Mouse (Mus musculus) myocyte (in vitro differentiated cells): ENCODE results near the gene Ankrd31. TPM values are rescaled to one million over a fixed set of nuclear protein-coding genes. Genes with fewer than 3 reads are reported as not detected.

ENCODE experiments used
- H3K27me3 ChIP-seq: one replicate; pipeline ENCODE4 v1.6.1; 2011; ENCODE audit not compliant: control insufficient read depth, insufficient read depth, insufficient read length
- H3K36me3 ChIP-seq: one replicate; pipeline ENCODE4 v1.6.1; 2011; ENCODE audit not compliant: control insufficient read depth, insufficient read depth
- H3K4me2 ChIP-seq: one replicate; pipeline ENCODE4 v1.6.1; 2011; ENCODE audit warnings: low read depth, control low read depth
- H3K4me3 ChIP-seq: one replicate; pipeline ENCODE4 v1.5.1; 2011; ENCODE audit warnings: mild to moderate bottlenecking, control low read depth, moderate library complexity
- H3K79me2 ChIP-seq: one replicate; pipeline ENCODE4 v1.6.1; 2011; ENCODE audit not compliant: control insufficient read depth, insufficient read depth
- H3ac ChIP-seq: one replicate; pipeline ENCODE4 v1.6.1; 2011; ENCODE audit not compliant: control insufficient read depth, insufficient read length
- CEBPB ChIP-seq: IDR thresholded peaks from 2 replicates; pipeline ENCODE4 v1.6.1; 2011; ENCODE audit warnings: mild to moderate bottlenecking, moderate library complexity; ENCODE audit not compliant: poor library complexity, insufficient read depth, severe bottlenecking
- E2F4 ChIP-seq: IDR thresholded peaks from one replicate; pipeline ENCODE4 v1.6.1; 2011; ENCODE audit warnings: mild to moderate bottlenecking, control low read depth, moderate library complexity; ENCODE audit not compliant: insufficient read depth
- MAX ChIP-seq: IDR thresholded peaks from one replicate; pipeline ENCODE4 v1.6.1; 2011; ENCODE audit warnings: low read depth, mild to moderate bottlenecking, control low read depth
- MYOD1 ChIP-seq, 3 experiments: IDR thresholded peaks; one replicate each; pipeline ENCODE4 v1.6.1; 2011; ENCODE audit warnings: control low read depth in 2 of 3, low read depth in 2 of 3, mild to moderate bottlenecking in 2 of 3, moderate library complexity in 1 of 3; ENCODE audit not compliant: insufficient read length in 2 of 3, control insufficient read depth in 1 of 3
- MYOG ChIP-seq, 3 experiments: IDR thresholded peaks; one replicate each; pipeline ENCODE4 v1.6.1; 2011; ENCODE audit warnings: control low read depth in 2 of 3, low read depth in 2 of 3, mild to moderate bottlenecking in 2 of 3; ENCODE audit not compliant: insufficient read length in 2 of 3, control insufficient read depth in 1 of 3, insufficient read depth in 1 of 3
- POLR2A ChIP-seq: IDR thresholded peaks from one replicate; pipeline ENCODE4 v1.6.1; 2011; ENCODE audit warnings: low read depth, mild to moderate bottlenecking, control low read depth, moderate library complexity; ENCODE audit not compliant: insufficient read length
- POLR2AphosphoS2 ChIP-seq: IDR thresholded peaks from one replicate; pipeline ENCODE4 v1.6.1; 2011; ENCODE audit warnings: low read depth, control low read depth; ENCODE audit not compliant: insufficient read length
- REST ChIP-seq: IDR thresholded peaks from one replicate; pipeline ENCODE4 v1.6.1; 2011; ENCODE audit warnings: mild to moderate bottlenecking, control low read depth, moderate library complexity; ENCODE audit not compliant: insufficient read depth, insufficient read length
- SRF ChIP-seq: IDR thresholded peaks from one replicate; pipeline ENCODE4 v1.6.1; 2011; ENCODE audit warnings: low read depth; ENCODE audit not compliant: control insufficient read depth, insufficient read length
- TCF12 ChIP-seq: IDR thresholded peaks from one replicate; pipeline ENCODE4 v1.6.1; 2011; ENCODE audit warnings: mild to moderate bottlenecking, control low read depth; ENCODE audit not compliant: poor library complexity, insufficient read depth, severe bottlenecking
- TCF3 ChIP-seq: IDR thresholded peaks from one replicate; pipeline ENCODE4 v1.6.1; 2011; ENCODE audit warnings: low read depth, control low read depth; ENCODE audit not compliant: insufficient read length
- USF1 ChIP-seq: IDR thresholded peaks from one replicate; pipeline ENCODE4 v1.6.1; 2011; ENCODE audit warnings: low read depth, mild to moderate bottlenecking, control low read depth, moderate library complexity
- polyA plus RNA-seq: library from polyadenylated mRNA; unstranded; fragments of >200 nt; fragmentation: generic; extraction: Trizol; gene quantifications from one replicate; pipeline ENCODE4 v1.2.1, GENCODE M21; 2012; ENCODE audit warnings: missing spikeins

Ankrd31 gene
- polyA plus RNA-seq, 1 experiment: not detected

- Histone ChIP-seq H3K27me3 (no peaks in the 10 kb centered on the region), H3K4me3 (no peak overlapping the region), H3ac (no peak overlapping the region), H3K4me2 (no peak overlapping the region), H3K36me3 (no peaks in the 10 kb centered on the region), H3K79me2 (no peaks in the 10 kb centered on the region)
- TF ChIP-seq MAX: no peak
- no peak for TF ChIP-seq E2F4
- TF ChIP-seq MYOD1 (IDR thresholded peaks at IDR 0.05; ENCODE audit: control insufficient read depth in 1 of 3, insufficient read length in 2 of 3, low read depth in 2 of 3): no peak
- TF ChIP-seq POLR2A: no peak
- no peak for TF ChIP-seq SRF
- no peak for TF ChIP-seq CEBPB
- no peak for TF ChIP-seq TCF12
- TF ChIP-seq USF1: no peak
- no peak for TF ChIP-seq MYOG (IDR thresholded peaks at IDR 0.05; ENCODE audit: control insufficient read depth in 1 of 3, insufficient read depth in 1 of 3, insufficient read length in 2 of 3, low read depth in 2 of 3)
- TF ChIP-seq POLR2AphosphoS2: no peak
- no peak for TF ChIP-seq REST
- TF ChIP-seq TCF3: no peak
These were observed 122.7 kb downstream of the Ankrd31 start for GRCm38 (mm10) chr13:96870742-96871141.

- no peaks in the 10 kb centered on the region for H3K79me2 ChIP-seq
- no peak for TF ChIP-seq E2F4
- TF ChIP-seq MYOG (IDR thresholded peaks at IDR 0.05; ENCODE audit: control insufficient read depth in 1 of 3, insufficient read depth in 1 of 3, insufficient read length in 2 of 3, low read depth in 2 of 3): no peak
- no peak for TF ChIP-seq MAX
- no peak for TF ChIP-seq MYOD1 (IDR thresholded peaks at IDR 0.05; ENCODE audit: control insufficient read depth in 1 of 3, insufficient read length in 2 of 3, low read depth in 2 of 3)
- no peak for TF ChIP-seq TCF12
- no peaks in the 10 kb centered on the region for H3K36me3 ChIP-seq
- H3K27me3 ChIP-seq: no peaks in the 10 kb centered on the region
- no peak overlapping the region for H3K4me3 ChIP-seq
- H3ac ChIP-seq: no peak overlapping the region
- H3K4me2 ChIP-seq: no peak overlapping the region
These were observed 126.0 kb downstream of the Ankrd31 start for GRCm38 (mm10) chr13:96874071-96874470.

DNA sequence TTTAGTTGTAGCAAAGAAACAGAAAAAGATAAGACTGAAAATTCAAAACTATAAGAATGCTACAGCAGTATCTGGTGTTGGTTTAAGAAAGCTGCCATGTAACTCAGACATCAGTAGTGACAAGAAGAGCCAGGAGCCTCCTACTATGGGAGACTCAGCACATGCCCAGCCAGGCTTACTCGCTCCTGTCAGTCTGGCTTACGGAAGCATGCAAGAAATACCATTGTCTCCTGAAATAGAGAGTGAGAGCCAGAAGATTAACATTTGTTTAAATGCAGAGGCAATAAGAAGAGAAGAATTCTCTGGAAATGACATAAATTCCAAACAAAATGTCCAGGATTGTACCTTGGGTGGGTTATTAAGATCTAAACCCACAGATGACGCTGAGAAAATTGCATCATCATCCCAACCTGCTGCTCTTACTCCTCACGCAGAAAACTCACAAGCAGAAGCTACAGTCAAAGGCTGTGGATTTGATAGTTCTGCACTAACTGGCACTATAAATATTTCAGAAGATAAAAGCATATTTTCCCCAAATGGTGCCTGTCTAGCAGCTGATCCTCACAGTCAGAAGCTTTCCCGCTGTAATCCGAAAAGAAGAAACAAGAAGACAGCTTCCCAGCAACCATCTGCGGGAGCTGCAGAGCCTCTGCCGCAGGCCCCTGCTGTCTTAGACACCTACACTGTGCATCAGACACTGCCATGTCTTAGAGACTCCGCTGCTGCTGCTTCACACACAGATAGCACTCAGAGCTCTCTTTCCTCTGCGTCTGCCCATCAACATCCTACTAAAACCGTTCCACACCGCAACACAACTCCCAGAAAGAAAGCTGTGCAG is 130.4 kb downstream of the Ankrd31 start:
- H3K4me3 ChIP-seq: no peak overlapping the region
- TF ChIP-seq POLR2A (no peak), TCF12 (no peak)
- no peak overlapping the region for H3K4me2 ChIP-seq
- no peaks in the 10 kb centered on the region for H3K79me2 ChIP-seq
- no peaks in the 10 kb centered on the region for H3K36me3 ChIP-seq
- H3ac ChIP-seq: no peak overlapping the region
- H3K27me3 ChIP-seq: no peaks in the 10 kb centered on the region

DNA sequence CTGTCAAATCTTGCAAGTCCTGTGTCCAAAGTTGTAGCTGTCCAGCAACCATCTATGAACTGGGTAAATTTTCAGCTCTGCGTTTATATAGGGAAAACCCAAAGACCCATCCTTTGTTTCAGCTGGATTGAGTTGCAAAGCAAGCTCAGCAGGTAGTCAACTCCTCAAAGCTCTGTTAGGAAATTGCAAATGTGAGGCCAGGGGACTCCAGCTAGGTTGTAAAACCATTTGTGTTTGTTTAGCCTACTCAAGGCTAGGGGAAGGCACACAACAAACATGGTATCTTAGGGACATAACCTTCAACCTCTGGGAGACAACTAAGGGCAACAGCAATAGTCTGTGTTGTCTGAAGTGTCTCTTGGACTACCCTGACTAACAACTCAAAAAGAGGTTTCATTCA is 136.5 kb downstream of the Ankrd31 start:
- no peak for TF ChIP-seq E2F4
- TF ChIP-seq TCF3: no peak
- TF ChIP-seq MYOG (IDR thresholded peaks at IDR 0.05; ENCODE audit: control insufficient read depth in 1 of 3, insufficient read depth in 1 of 3, insufficient read length in 2 of 3, low read depth in 2 of 3): no peak
- no peak for TF ChIP-seq MAX
- TF ChIP-seq REST: no peak
- no peak for TF ChIP-seq POLR2AphosphoS2
- no peak for TF ChIP-seq TCF12
- TF ChIP-seq USF1: no peak
- no peak for TF ChIP-seq SRF
- TF ChIP-seq POLR2A: no peak
- TF ChIP-seq MYOD1 (IDR thresholded peaks at IDR 0.05; ENCODE audit: control insufficient read depth in 1 of 3, insufficient read length in 2 of 3, low read depth in 2 of 3): no peak
- TF ChIP-seq CEBPB: no peak
- no peak overlapping the region for H3ac ChIP-seq
- no peak overlapping the region for H3K4me2 ChIP-seq
- no peaks in the 10 kb centered on the region for H3K36me3 ChIP-seq
- H3K79me2 ChIP-seq: no peaks in the 10 kb centered on the region
- no peaks in the 10 kb centered on the region for H3K27me3 ChIP-seq
- no peak overlapping the region for H3K4me3 ChIP-seq

GRCm38 (mm10) chr13:96889985-96890384 is 141.9 kb downstream of the Ankrd31 start:
- no peak overlapping the region for H3K4me2 ChIP-seq
- H3ac ChIP-seq: no peak overlapping the region
- TF ChIP-seq USF1: no peak
- no peak for TF ChIP-seq TCF12
- TF ChIP-seq CEBPB: no peak
- TF ChIP-seq E2F4: no peak
- TF ChIP-seq MAX: no peak
- no peak for TF ChIP-seq MYOG (IDR thresholded peaks at IDR 0.05; ENCODE audit: control insufficient read depth in 1 of 3, insufficient read depth in 1 of 3, insufficient read length in 2 of 3, low read depth in 2 of 3)
- TF ChIP-seq SRF: no peak
- no peak for TF ChIP-seq REST
- no peaks in the 10 kb centered on the region for H3K27me3 ChIP-seq
- no peak overlapping the region for H3K4me3 ChIP-seq
- no peaks in the 10 kb centered on the region for H3K79me2 ChIP-seq
- no peaks in the 10 kb centered on the region for H3K36me3 ChIP-seq
